Mouse (Mus musculus): ENCODE measurements around the gene Tspan18.

- no peak for TF ChIP-seq CTCF (IDR thresholded peaks at IDR 0.05; ENCODE audit: borderline replicate concordance, extremely low read depth, insufficient read depth, insufficient read length)
- no peak for TF ChIP-seq POLR2A (IDR thresholded peaks at IDR 0.05; ENCODE audit: borderline replicate concordance, extremely low read depth, insufficient read depth, insufficient read length, poor library complexity, severe bottlenecking)
These were observed 95.4 kb downstream of the Tspan18 start for GRCm38 (mm10) chr2:93238864-93239263.

Measured in brain, embryonic 14.5 days (tissue).